Mouse (Mus musculus) kidney, embryonic 14.5 days (tissue): ENCODE measurements around the gene Atp13a3. TPM values are rescaled to one million over a fixed set of nuclear protein-coding genes. Genes with fewer than 3 reads are reported as not detected.
"Not testable (repeated sequence)": the region's sequence is repeated elsewhere in the genome, so short reads cannot be mapped to it uniquely, and the experiment has no call there.

Source experiments
- ATAC-seq: fragments of 200-750 bp; cut with Nextera tagmentation; 2 replicates; pipeline ENCODE4 v1.8.0; 2017; ENCODE audit warnings: moderate number of reproducible peaks, mild to moderate bottlenecking, moderate TSS enrichment, moderate library complexity; ENCODE audit not compliant: low FRiP score, low TSS enrichment
- H3K27ac ChIP-seq: fragments of 300-500 bp; sonication (generic); 2 replicates; pipeline ENCODE4 v1.5.1; 2014; ENCODE audit warnings: low read depth, mild to moderate bottlenecking, low read length, moderate library complexity, mixed read lengths
- H3K27me3 ChIP-seq: fragments of 300-500 bp; sonication (generic); 2 replicates; pipeline ENCODE4 v1.6.1; 2014; ENCODE audit warnings: mild to moderate bottlenecking, low read length; ENCODE audit not compliant: control insufficient read depth, insufficient read depth
- H3K36me3 ChIP-seq: fragments of 300-500 bp; sonication (generic); 2 replicates; pipeline ENCODE4 v1.6.1; 2014; ENCODE audit warnings: low read length, mixed read lengths; ENCODE audit not compliant: control insufficient read depth, insufficient read depth
- H3K4me1 ChIP-seq: fragments of 300-500 bp; sonication (generic); 2 replicates; pipeline ENCODE4 v1.6.1; 2014; ENCODE audit warnings: low read length, mixed read lengths; ENCODE audit not compliant: control insufficient read depth, insufficient read depth
- H3K4me2 ChIP-seq: fragments of 300-500 bp; sonication (generic); replicated peaks from 2 replicates; pipeline ENCODE4 v1.6.1; 2014; ENCODE audit warnings: low read depth, mild to moderate bottlenecking, low read length
- H3K4me3 ChIP-seq: fragments of 300-500 bp; sonication (generic); 2 replicates; pipeline ENCODE4 v1.5.1; 2014; ENCODE audit warnings: mild to moderate bottlenecking, low read length
- H3K9ac ChIP-seq: fragments of 300-500 bp; sonication (generic); 2 replicates; pipeline ENCODE4 v1.6.1; 2014; ENCODE audit warnings: low read depth, mild to moderate bottlenecking, low read length, moderate library complexity
- H3K9me3 ChIP-seq: fragments of 300-500 bp; sonication (generic); 2 replicates; pipeline ENCODE4 v1.6.1; 2016; ENCODE audit warnings: low read length; ENCODE audit not compliant: control insufficient read depth
- WGBS: fragments of 180-500 bp; shearing (Covaris S2); extraction: QIAGEN DNeasy Blood & Tissue Kit; methylation state at CpG from one replicate; pipeline ENCODE4 v1.1.7; 2014; 5-methylcytosine and 5-hydroxymethylcytosine counted together
- polyA plus RNA-seq: library from polyadenylated mRNA; unstranded; fragments of >200 nt; fragmentation: Nextera tagmentation; extraction: Ambion mirVana; gene quantifications from 2 replicates; pipeline ENCODE4 v1.2.1, GENCODE M21; 2014

Gene Atp13a3
- 13.5 and 20.2 TPM in 2 replicates for polyA plus RNA-seq

GRCm38 (mm10) chr16:30405925-30406670 lies at the start of gene Atp13a3:
Atp13a3 (minus strand) TSS chr16:30405975.
- H3K9me3 ChIP-seq, result no peaks in the 10 kb centered on the region
- H3K27me3 ChIP-seq, result no peaks in the 10 kb centered on the region
- no peak for ATAC-seq
- 71% methylated on average over 11 of the region's 11 CpGs for WGBS
- H3K4me2 ChIP-seq, result no peak within 1 kb of the TSS
- H3K27ac ChIP-seq, result no peak within 1 kb of the TSS
- no peak within 1 kb of the TSS for H3K9ac ChIP-seq
- H3K4me1 ChIP-seq, result no peaks in the 10 kb centered on the region
- H3K4me3 ChIP-seq, result no peak within 1 kb of the TSS
- no peaks in the 10 kb centered on the region for H3K36me3 ChIP-seq

GRCm38 (mm10) chr16:30453213-30453975 lies 47.6 kb upstream of the Atp13a3 start:
- H3K27ac ChIP-seq, result no peak overlapping the region
- H3K36me3 ChIP-seq, result no peaks in the 10 kb centered on the region
- ATAC-seq, result no peak
- H3K9me3 ChIP-seq, result no peaks in the 10 kb centered on the region
- H3K4me1 ChIP-seq, result no peaks in the 10 kb centered on the region
- no peak overlapping the region for H3K4me2 ChIP-seq
- no peaks in the 10 kb centered on the region for H3K27me3 ChIP-seq
- no peak overlapping the region for H3K4me3 ChIP-seq
- 74% methylated on average over 5 of the region's 5 CpGs for WGBS
- H3K9ac ChIP-seq, result no peak overlapping the region

- not testable (repeated sequence) for H3K9ac ChIP-seq, H3K27ac ChIP-seq, H3K4me1 ChIP-seq, H3K9me3 ChIP-seq, H3K4me3 ChIP-seq, H3K36me3 ChIP-seq, H3K4me2 ChIP-seq, H3K27me3 ChIP-seq, ATAC-seq
- WGBS, result 85% methylated on average over 2 of the region's 2 CpGs
Measured at GRCm38 (mm10) chr16:30451174-30451573, 45.4 kb upstream of the Atp13a3 start.

GRCm38 (mm10) chr16:30449017-30449416 lies 43.2 kb upstream of the Atp13a3 start:
- Histone ChIP-seq H3K9ac (no peak overlapping the region), H3K36me3 (no peaks in the 10 kb centered on the region), H3K4me1 (no peaks in the 10 kb centered on the region), H3K27me3 (no peaks in the 10 kb centered on the region), H3K4me2 (no peak overlapping the region), H3K27ac (no peak overlapping the region), H3K4me3 (no peak overlapping the region), H3K9me3 (no peaks in the 10 kb centered on the region)
- WGBS, result 100% methylated on average over 1 of the region's 1 CpGs
- no peak for ATAC-seq

- H3K4me2 ChIP-seq, result no peak overlapping the region
- H3K9ac ChIP-seq, result no peak overlapping the region
- 0 out of 2 replicates have a peak, but pooled peaks cover 4% of the 10 kb centered on the region for H3K4me1 ChIP-seq
- ATAC-seq, result no peak
- no peaks in the 10 kb centered on the region for H3K9me3 ChIP-seq
- no peaks in the 10 kb centered on the region for H3K27me3 ChIP-seq
- no peak overlapping the region for H3K4me3 ChIP-seq
- H3K36me3 ChIP-seq, result no peaks in the 10 kb centered on the region
- 91% methylated on average over 3 of the region's 3 CpGs for WGBS
- H3K27ac ChIP-seq, result no peak overlapping the region
Measured at GRCm38 (mm10) chr16:30448169-30448568, 42.4 kb upstream of the Atp13a3 start.

GRCm38 (mm10) chr16:30447642-30448041 lies 41.9 kb upstream of the Atp13a3 start:
- 62% methylated on average over 4 of the region's 4 CpGs for WGBS
- ATAC-seq, result no peak
- no peak overlapping the region for H3K4me2 ChIP-seq
- H3K9ac ChIP-seq, result no peak overlapping the region
- no peaks in the 10 kb centered on the region for H3K27me3 ChIP-seq
- H3K36me3 ChIP-seq, result no peaks in the 10 kb centered on the region
- H3K4me3 ChIP-seq, result no peak overlapping the region
- H3K27ac ChIP-seq, result no peak overlapping the region
- no peaks in the 10 kb centered on the region for H3K9me3 ChIP-seq
- H3K4me1 ChIP-seq, result 0 out of 2 replicates have a peak, but pooled peaks cover 4% of the 10 kb centered on the region

GRCm38 (mm10) chr16:30443411-30443810 lies 37.6 kb upstream of the Atp13a3 start:
- H3K4me3 ChIP-seq, result no peak overlapping the region
- H3K27me3 ChIP-seq, result no peaks in the 10 kb centered on the region
- H3K27ac ChIP-seq, result no peak overlapping the region
- no peak overlapping the region for H3K9ac ChIP-seq
- H3K4me1 ChIP-seq, result 0 out of 2 replicates have a peak, but pooled peaks cover 4% of the 10 kb centered on the region
- 40% methylated on average over 8 of the region's 8 CpGs for WGBS
- no peaks in the 10 kb centered on the region for H3K36me3 ChIP-seq
- H3K9me3 ChIP-seq, result no peaks in the 10 kb centered on the region
- no peak for ATAC-seq
- H3K4me2 ChIP-seq, result no peak overlapping the region

GRCm38 (mm10) chr16:30442451-30442850 lies 36.7 kb upstream of the Atp13a3 start:
- no peak overlapping the region for H3K27ac ChIP-seq
- H3K27me3 ChIP-seq, result no peaks in the 10 kb centered on the region
- H3K4me1 ChIP-seq, result 0 out of 2 replicates have a peak, but pooled peaks cover 4% of the 10 kb centered on the region
- H3K4me2 ChIP-seq, result no peak overlapping the region
- no peak overlapping the region for H3K4me3 ChIP-seq
- WGBS, result 93% methylated on average over 2 of the region's 2 CpGs
- no peak for ATAC-seq
- H3K9me3 ChIP-seq, result no peaks in the 10 kb centered on the region
- no peaks in the 10 kb centered on the region for H3K36me3 ChIP-seq
- H3K9ac ChIP-seq, result no peak overlapping the region

- Histone ChIP-seq H3K9me3 (no peaks in the 10 kb centered on the region), H3K4me1 (0 out of 2 replicates have a peak, but pooled peaks cover 4% of the 10 kb centered on the region), H3K4me2 (no peak overlapping the region), H3K4me3 (no peak overlapping the region), H3K27ac (no peak overlapping the region), H3K9ac (no peak overlapping the region), H3K27me3 (no peaks in the 10 kb centered on the region), H3K36me3 (no peaks in the 10 kb centered on the region)
- 80% methylated on average over 4 of the region's 4 CpGs for WGBS
- no peak for ATAC-seq
Measured at GRCm38 (mm10) chr16:30441409-30441808, 35.6 kb upstream of the Atp13a3 start.
